Mouse (Mus musculus) layer of hippocampus, adult 2 months (tissue): Measurements from ENCODE around the gene Srcin1. TPM values are rescaled to one million over a fixed set of nuclear protein-coding genes. Genes with fewer than 3 reads are reported as not detected.

Experiments used
- DNase-seq, 2 experiments: peaks; one replicate each; pipeline ENCODE4 v3.0.0; 2022; ENCODE audit warnings: low spot score in 2 of 2
- H3K27ac ChIP-seq: fragments of 200-600 bp; 2 replicates; pipeline ENCODE4 v1.8.1; 2022
- H3K4me3 ChIP-seq: fragments of 200-600 bp; 2 replicates; pipeline ENCODE4 v1.8.1; 2022; ENCODE audit warnings: mild to moderate bottlenecking
- CTCF ChIP-seq: fragments of 200-600 bp; conservative IDR thresholded peaks from 2 replicates; pipeline ENCODE4 v1.8.1; 2022; ENCODE audit warnings: antibody characterized with exemption, mild to moderate bottlenecking, moderate library complexity
- total RNA-seq, 2 experiments: library from RNA; stranded (reverse); gene quantifications; 2 replicates each; pipeline ENCODE4 v1.2.3; 2021

Gene Srcin1
- total RNA-seq, 2 experiments from 2014 or later, result 226 to 232 TPM

GRCm38 (mm10) chr11:97599104-97599503 is 23.1 kb upstream of the Srcin1 start:
- no peak for TF ChIP-seq CTCF
- DNase-seq, result no peak
- no peak overlapping the region for H3K27ac ChIP-seq
- H3K4me3 ChIP-seq, result no peak overlapping the region

GRCm38 (mm10) chr11:97597945-97598691 is 22.1 kb upstream of the Srcin1 start:
- DNase-seq, result no peak
- TF ChIP-seq CTCF, result peak; percentile 14; the same call in 1 of the 2 replicates
- Histone ChIP-seq H3K4me3 (no peak overlapping the region), H3K27ac (no peak overlapping the region)

- DNase-seq, result no peak
- Histone ChIP-seq H3K27ac (no peak overlapping the region), H3K4me3 (no peak overlapping the region)
- TF ChIP-seq CTCF, result no peak
These were observed 18.1 kb upstream of the Srcin1 start for GRCm38 (mm10) chr11:97594136-97594535.

- no peak for TF ChIP-seq CTCF
- no peak for DNase-seq
- H3K27ac ChIP-seq, result no peak overlapping the region
These were observed 15.9 kb upstream of the Srcin1 start for GRCm38 (mm10) chr11:97591910-97592309.

GRCm38 (mm10) chr11:97590227-97590960 is 14.4 kb upstream of the Srcin1 start:
- H3K27ac ChIP-seq, result no peak overlapping the region; the same call in 1 of the 2 replicates
- H3K4me3 ChIP-seq, result peak overlapping the region; percentile 33; the same call in 1 of the 2 replicates
- no peak for TF ChIP-seq CTCF
- DNase-seq, result no peak

More at GRCm38 (mm10) chr11:97591910-97592309, 15.9 kb upstream of the Srcin1 start:
- H3K4me3 ChIP-seq, result no peak overlapping the region

GRCm38 (mm10) chr11:97589216-97589615 is 13.2 kb upstream of the Srcin1 start:
- no peak overlapping the region for H3K27ac ChIP-seq
- DNase-seq, result no peak
- no peak for TF ChIP-seq CTCF
- no peak overlapping the region for H3K4me3 ChIP-seq

- Histone ChIP-seq H3K27ac (no peak overlapping the region), H3K4me3 (no peak overlapping the region)
- DNase-seq, result no peak
- TF ChIP-seq CTCF, result no peak
These were observed 9.9 kb upstream of the Srcin1 start for GRCm38 (mm10) chr11:97585932-97586331.

- no peak overlapping the region for H3K27ac ChIP-seq
- no peak for TF ChIP-seq CTCF
- no peak overlapping the region for H3K4me3 ChIP-seq
- DNase-seq, result no peak
These were observed 8.5 kb upstream of the Srcin1 start for GRCm38 (mm10) chr11:97584476-97584875.

GRCm38 (mm10) chr11:97579088-97579857 is 3.3 kb upstream of the Srcin1 start:
- Histone ChIP-seq H3K4me3 (no peak overlapping the region), H3K27ac (no peak overlapping the region)
- no peak for DNase-seq
- TF ChIP-seq CTCF, result no peak

- no peak for TF ChIP-seq CTCF
- Histone ChIP-seq H3K4me3 (no peak overlapping the region), H3K27ac (no peak overlapping the region)
- no peak for DNase-seq
These were observed 2.3 kb upstream of the Srcin1 start for GRCm38 (mm10) chr11:97578286-97578685.

- peak overlapping the region; percentile 97 for H3K27ac ChIP-seq
- TF ChIP-seq CTCF, result peak; percentile 82
- DNase-seq, result peak in 1 of 2 experiments; percentile 89
- peak overlapping the region; percentile 59 for H3K4me3 ChIP-seq
These were observed 348 bp downstream of the Srcin1 start for GRCm38 (mm10) chr11:97575638-97576037.

GRCm38 (mm10) chr11:97575075-97575474 is 911 bp downstream of the Srcin1 start:
- peak overlapping the region; percentile 59 for H3K4me3 ChIP-seq
- DNase-seq, result peak in 1 of 2 experiments; percentile 78
- no peak for TF ChIP-seq CTCF
- H3K27ac ChIP-seq, result peak overlapping the region; percentile 97
